Mouse (Mus musculus): ENCODE data around the gene Prkca.

GRCm38 (mm10) chr11:108077514-108077913 lies 266.2 kb downstream of the Prkca start:
- TF ChIP-seq CTCF (IDR thresholded peaks at IDR 0.05; ENCODE audit: borderline replicate concordance, insufficient read depth, low read length) (no peak), POLR2A (IDR thresholded peaks at IDR 0.05; ENCODE audit: low read depth, low read length) (no peak)
